Mouse (Mus musculus) lung, embryonic 15.5 days (tissue): ENCODE results near the gene Fgg. TPM values are rescaled to one million over a fixed set of nuclear protein-coding genes. Genes with fewer than 3 reads are reported as not detected.

Experiments used
- ATAC-seq: fragments of 200-750 bp; cut with Nextera tagmentation; 2 replicates; pipeline ENCODE4 v1.8.0; 2017; ENCODE audit warnings: moderate number of reproducible peaks, borderline replicate concordance; ENCODE audit not compliant: low FRiP score, low TSS enrichment; ENCODE audit errors: extremely low read depth
- H3K27ac ChIP-seq: fragments of 300-500 bp; sonication (generic); 2 replicates; pipeline ENCODE4 v1.5.1; 2015; ENCODE audit warnings: moderate library complexity, mild to moderate bottlenecking, inconsistent platforms
- H3K27me3 ChIP-seq: fragments of 300-500 bp; sonication (generic); 2 replicates; pipeline ENCODE4 v1.6.1; 2015; ENCODE audit warnings: inconsistent platforms
- H3K36me3 ChIP-seq: fragments of 300-500 bp; sonication (generic); 2 replicates; pipeline ENCODE4 v1.6.1; 2015; ENCODE audit warnings: inconsistent platforms
- H3K4me1 ChIP-seq: fragments of 300-500 bp; sonication (generic); 2 replicates; pipeline ENCODE4 v1.6.1; 2015; ENCODE audit warnings: inconsistent platforms
- H3K4me2 ChIP-seq: fragments of 300-500 bp; sonication (generic); 2 replicates; pipeline ENCODE4 v1.6.1; 2015; ENCODE audit warnings: inconsistent platforms, mild to moderate bottlenecking, moderate library complexity
- H3K4me3 ChIP-seq: fragments of 300-500 bp; sonication (generic); 2 replicates; pipeline ENCODE4 v1.5.1; 2015; ENCODE audit warnings: mild to moderate bottlenecking, inconsistent platforms
- H3K9ac ChIP-seq: fragments of 300-500 bp; sonication (generic); 2 replicates; pipeline ENCODE4 v1.6.1; 2015; ENCODE audit warnings: inconsistent platforms
- H3K9me3 ChIP-seq: fragments of 300-500 bp; sonication (generic); 2 replicates; pipeline ENCODE4 v1.6.1; 2016; ENCODE audit warnings: inconsistent platforms
- WGBS: fragments of 180-500 bp; shearing (Covaris S2); methylation state at CpG from one replicate; pipeline ENCODE4 v1.1.7; 2015; 5-methylcytosine and 5-hydroxymethylcytosine counted together
- polyA plus RNA-seq: library from polyadenylated mRNA; unstranded; fragments of >200 nt; fragmentation: Nextera tagmentation; extraction: Ambion mirVana; gene quantifications from 2 replicates; pipeline ENCODE4 v1.2.1, GENCODE M21; 2015

The Fgg gene
- polyA plus RNA-seq, 1 experiment from 2014 or later: 0.76 TPM

DNA sequence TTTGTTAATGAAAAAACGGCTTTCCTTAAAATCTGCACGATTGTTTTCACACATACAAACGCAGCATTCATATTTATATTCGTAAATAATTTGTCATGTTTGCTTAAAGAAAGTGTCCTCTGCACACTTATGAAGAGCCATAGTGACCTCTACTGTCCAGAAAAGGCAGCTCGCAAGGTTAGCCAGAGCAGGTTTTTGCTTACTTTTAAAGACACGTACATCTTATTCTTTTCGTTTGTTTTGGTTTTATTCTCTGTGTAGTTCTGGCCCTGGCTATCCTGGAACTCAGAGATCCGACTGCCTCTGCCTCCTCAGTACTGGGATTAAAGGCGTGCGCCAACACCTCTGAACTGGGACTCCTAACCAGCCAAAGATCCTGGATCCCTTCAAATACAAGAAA is 46.2 kb downstream of the Fgg start:
- peaks cover 15% of the 10 kb centered on the region for H3K36me3 ChIP-seq
- H3K9me3 ChIP-seq: no peaks in the 10 kb centered on the region
- H3K4me3 ChIP-seq: no peak overlapping the region
- H3K4me2 ChIP-seq: no peak overlapping the region
- no peaks in the 10 kb centered on the region for H3K27me3 ChIP-seq
- peaks cover 9% of the 10 kb centered on the region for H3K4me1 ChIP-seq
- H3K27ac ChIP-seq: no peak overlapping the region
- WGBS: 25% methylated on average over 10 of the region's 10 CpGs
- H3K9ac ChIP-seq: no peak overlapping the region
- no peak for ATAC-seq

GRCm38 (mm10) chr3:83054759-83055158 is 47.2 kb downstream of the Fgg start:
- Histone ChIP-seq H3K9ac (0 out of 2 replicates have a peak overlapping the region, but pooled peaks have one; percentile 13), H3K36me3 (peaks cover 25% of the 10 kb centered on the region)
- 28% methylated on average over 13 of the region's 13 CpGs for WGBS

GRCm38 (mm10) chr3:83055281-83056038 is 47.9 kb downstream of the Fgg start, which contains the start of gene Plrg1:
TSS of gene Plrg1 (plus strand) at chr3:83055522.
- H3K9ac ChIP-seq: peak within 1 kb of the TSS; percentile 67
- peaks cover 9% of the 10 kb centered on the region for H3K4me1 ChIP-seq
- H3K9me3 ChIP-seq: no peaks in the 10 kb centered on the region
- H3K27ac ChIP-seq: peak within 1 kb of the TSS; percentile 45
- peak; percentile 98 for ATAC-seq
- H3K4me3 ChIP-seq: peak within 1 kb of the TSS; percentile 61
- peak within 1 kb of the TSS; percentile 71 for H3K4me2 ChIP-seq
- H3K27me3 ChIP-seq: no peaks in the 10 kb centered on the region
- WGBS: under 1% methylated on average over 61 of the region's 61 CpGs
- peaks cover 31% of the 10 kb centered on the region for H3K36me3 ChIP-seq

More at GRCm38 (mm10) chr3:83054759-83055158, 47.2 kb downstream of the Fgg start:
- H3K27me3 ChIP-seq: no peaks in the 10 kb centered on the region
- no peaks in the 10 kb centered on the region for H3K9me3 ChIP-seq
- peak overlapping the region; percentile 61 for H3K4me3 ChIP-seq
- peaks cover 9% of the 10 kb centered on the region for H3K4me1 ChIP-seq
- H3K27ac ChIP-seq: no peak overlapping the region
- H3K4me2 ChIP-seq: peak overlapping the region; percentile 52
- no peak for ATAC-seq

DNA sequence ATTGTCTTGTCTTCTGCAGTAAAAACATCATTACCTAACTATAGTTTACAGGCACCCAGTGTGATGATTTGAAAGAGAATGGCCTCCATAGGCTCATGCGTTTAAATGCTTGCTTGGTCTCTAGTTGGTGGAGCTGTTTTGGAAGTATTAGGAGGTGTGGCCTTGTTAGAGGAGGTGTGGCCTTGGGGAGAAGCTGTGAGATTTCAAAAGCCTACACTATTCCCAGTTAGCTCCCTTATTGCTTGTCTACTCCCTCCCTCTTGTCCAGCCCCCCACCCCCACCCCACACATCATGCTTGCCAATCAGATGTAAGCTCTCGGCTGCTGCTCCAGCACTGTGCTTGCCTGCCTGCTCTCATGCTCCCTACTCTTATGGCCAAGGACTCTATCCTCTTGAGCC is 49.5 kb downstream of the Fgg start:
- Histone ChIP-seq H3K36me3 (peaks cover 47% of the 10 kb centered on the region), H3K4me2 (no peak overlapping the region), H3K9me3 (no peaks in the 10 kb centered on the region), H3K4me1 (peaks cover 9% of the 10 kb centered on the region), H3K27me3 (no peaks in the 10 kb centered on the region), H3K27ac (no peak overlapping the region), H3K4me3 (no peak overlapping the region), H3K9ac (no peak overlapping the region)
- no peak for ATAC-seq
- WGBS: 95% methylated on average over 2 of the region's 2 CpGs

Other genes starting within 250 kb of the Fgg start
- 11.1 and 12.6 TPM in 2 replicates for gene Rbm46, start 131.2 kb upstream of the Fgg start, polyA plus RNA-seq
- 0.55 and 0.57 TPM in 2 replicates for gene Lrat, start 103.8 kb upstream of the Fgg start, polyA plus RNA-seq
- 0.79 and 4.0 TPM in 2 replicates for gene Fga, start 18.4 kb downstream of the Fgg start, polyA plus RNA-seq
- 0.49 and 2.7 TPM in 2 replicates for gene Fgb, start 42.1 kb downstream of the Fgg start, polyA plus RNA-seq
- 108 and 110 TPM in 2 replicates for gene Plrg1, start 47.8 kb downstream of the Fgg start, polyA plus RNA-seq
- gene Dchs2, start 120.2 kb downstream of the Fgg start, polyA plus RNA-seq: 0.13 and 0.14 TPM in 2 replicates